Mouse (Mus musculus): ENCODE data around the gene Cpa4. TPM values are rescaled to one million over a fixed set of nuclear protein-coding genes. Genes with fewer than 3 reads are reported as not detected.

Cpa4 gene
- polyA plus RNA-seq, 1 experiment = 0.10 TPM

GRCm38 (mm10) chr6:30542277-30542676 lies 25.9 kb upstream of the Cpa4 start:
- H3K4me1 ChIP-seq (ENCODE audit: control insufficient read depth, insufficient read depth, low read length) = peaks cover 8% of the 10 kb centered on the region; the same call in 1 of the 2 replicates
- TF ChIP-seq CTCF (IDR thresholded peaks at IDR 0.05; ENCODE audit: extremely low read depth, insufficient read depth, low read length) (no peak), POLR2A (IDR thresholded peaks at IDR 0.05; ENCODE audit: extremely low read depth, insufficient read depth, low read length) (no peak)
- no peak overlapping the region for H3K4me3 ChIP-seq (ENCODE audit: insufficient read depth, low read length)
- H3K27ac ChIP-seq (ENCODE audit: insufficient read depth, low read length) = no peak overlapping the region

GRCm38 (mm10) chr6:30543077-30543476 lies 25.1 kb upstream of the Cpa4 start:
- no peak for TF ChIP-seq POLR2A (IDR thresholded peaks at IDR 0.05; ENCODE audit: extremely low read depth, insufficient read depth, low read length)
- Histone ChIP-seq H3K4me1 (ENCODE audit: control insufficient read depth, insufficient read depth, low read length) (peaks cover 9% of the 10 kb centered on the region; the same call in 1 of the 2 replicates), H3K4me3 (ENCODE audit: insufficient read depth, low read length) (no peak overlapping the region), H3K27ac (ENCODE audit: insufficient read depth, low read length) (no peak overlapping the region)

DNA sequence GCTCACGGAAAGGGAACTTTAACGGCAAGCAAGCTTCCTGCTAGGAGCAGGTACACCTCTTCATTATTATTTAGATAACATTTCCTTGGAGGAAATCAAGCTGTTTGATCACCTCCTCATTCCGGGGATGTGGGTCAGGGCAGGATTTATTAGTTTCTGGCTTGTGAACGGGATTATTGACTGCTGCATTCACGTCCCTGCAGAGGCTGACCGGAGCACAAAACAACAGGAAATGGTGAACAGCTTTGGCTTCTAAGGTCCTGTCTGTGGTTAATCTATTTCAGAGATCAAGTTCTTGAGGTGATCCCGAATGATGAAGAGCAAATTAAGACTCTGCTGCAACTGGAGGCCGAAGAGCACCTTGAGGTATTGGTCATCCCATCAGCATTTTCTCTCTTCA lies 24.3 kb upstream of the Cpa4 start:
- TF ChIP-seq CTCF (IDR thresholded peaks at IDR 0.05; ENCODE audit: extremely low read depth, insufficient read depth, low read length) (no peak), POLR2A (IDR thresholded peaks at IDR 0.05; ENCODE audit: extremely low read depth, insufficient read depth, low read length) (no peak)
- H3K4me1 ChIP-seq (ENCODE audit: control insufficient read depth, insufficient read depth, low read length) = peaks cover 9% of the 10 kb centered on the region; the same call in 1 of the 2 replicates

DNA sequence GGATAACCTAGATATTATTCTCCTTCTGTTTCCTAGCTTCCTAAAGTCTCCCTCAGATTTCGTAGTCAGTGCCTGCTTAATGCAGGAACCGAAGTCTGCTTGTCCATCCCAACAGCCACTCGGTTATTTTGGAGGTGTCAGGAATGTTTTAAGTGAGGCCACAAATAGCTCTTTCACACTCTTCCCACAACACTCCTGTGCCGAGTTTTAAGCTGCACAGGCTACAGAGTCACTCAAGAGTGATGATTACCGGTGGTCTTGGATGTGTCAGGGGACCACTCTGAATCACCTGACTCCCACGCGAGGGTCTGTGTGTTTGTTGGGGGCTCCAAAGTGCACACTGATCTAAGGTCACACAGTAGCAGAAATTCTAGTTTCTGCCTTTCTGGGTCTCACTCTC lies 22.5 kb upstream of the Cpa4 start:
- TF ChIP-seq POLR2A (IDR thresholded peaks at IDR 0.05; ENCODE audit: extremely low read depth, insufficient read depth, low read length) (no peak), CTCF (IDR thresholded peaks at IDR 0.05; ENCODE audit: extremely low read depth, insufficient read depth, low read length) (no peak)
- Histone ChIP-seq H3K27ac (ENCODE audit: insufficient read depth, low read length) (peak overlapping the region; percentile 8), H3K4me1 (ENCODE audit: control insufficient read depth, insufficient read depth, low read length) (peaks cover 9% of the 10 kb centered on the region; the same call in 1 of the 2 replicates), H3K4me3 (ENCODE audit: insufficient read depth, low read length) (no peak overlapping the region)

More for the DNA sequence above, 24.3 kb upstream of the Cpa4 start:
- no peak overlapping the region for H3K27ac ChIP-seq (ENCODE audit: insufficient read depth, low read length)
- no peak overlapping the region for H3K4me3 ChIP-seq (ENCODE audit: insufficient read depth, low read length)

DNA sequence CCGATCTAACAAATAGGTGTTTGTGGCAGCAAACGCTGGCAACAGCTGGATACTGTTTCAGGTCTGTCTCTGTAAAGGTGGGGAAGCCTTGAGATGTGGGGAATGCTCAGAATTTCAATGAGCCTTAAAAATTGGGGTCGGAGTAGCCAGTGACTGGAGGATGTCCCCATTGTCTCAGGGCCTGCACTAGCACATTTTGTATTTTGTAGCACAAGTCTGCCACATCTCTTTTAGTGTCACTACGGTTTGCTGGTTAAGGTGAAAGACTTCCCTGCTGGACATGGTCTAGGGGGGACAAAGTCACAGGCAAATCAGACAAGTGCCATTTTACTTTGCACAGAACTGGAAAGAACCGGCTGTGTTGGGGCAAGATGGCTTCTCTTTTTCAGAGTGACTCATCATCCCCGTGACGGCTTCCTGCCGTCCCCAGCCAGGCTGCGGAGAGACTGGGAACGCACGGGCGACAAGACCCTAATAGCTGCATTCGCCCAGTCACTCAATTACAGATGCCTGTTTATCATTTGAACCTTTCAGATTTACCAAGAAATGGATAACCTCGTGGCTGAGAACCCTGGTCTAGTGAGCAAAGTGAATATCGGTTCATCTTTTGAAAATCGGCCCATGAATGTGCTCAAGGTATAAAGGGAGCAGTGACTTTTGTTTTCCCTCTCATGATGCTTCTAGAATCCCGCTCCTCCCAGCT lies 21.4 kb upstream of the Cpa4 start:
- H3K4me3 ChIP-seq (ENCODE audit: insufficient read depth, low read length) = no peak overlapping the region

GRCm38 (mm10) chr6:30547274-30547645 lies 20.9 kb upstream of the Cpa4 start:
- Histone ChIP-seq H3K4me1 (ENCODE audit: control insufficient read depth, insufficient read depth, low read length) (peaks cover 14% of the 10 kb centered on the region; the same call in 1 of the 2 replicates), H3K27ac (ENCODE audit: insufficient read depth, low read length) (peak overlapping the region; percentile 89), H3K4me3 (ENCODE audit: insufficient read depth, low read length) (no peak overlapping the region)
- no peak for TF ChIP-seq POLR2A (IDR thresholded peaks at IDR 0.05; ENCODE audit: extremely low read depth, insufficient read depth, low read length)
- no peak for TF ChIP-seq CTCF (IDR thresholded peaks at IDR 0.05; ENCODE audit: extremely low read depth, insufficient read depth, low read length)

More for the DNA sequence above, 21.4 kb upstream of the Cpa4 start:
- peaks cover 12% of the 10 kb centered on the region; the same call in 1 of the 2 replicates for H3K4me1 ChIP-seq (ENCODE audit: control insufficient read depth, insufficient read depth, low read length)
- TF ChIP-seq POLR2A (IDR thresholded peaks at IDR 0.05; ENCODE audit: extremely low read depth, insufficient read depth, low read length) (no peak), CTCF (IDR thresholded peaks at IDR 0.05; ENCODE audit: extremely low read depth, insufficient read depth, low read length) (no peak)
- H3K27ac ChIP-seq (ENCODE audit: insufficient read depth, low read length) = peak overlapping the region; percentile 89

DNA sequence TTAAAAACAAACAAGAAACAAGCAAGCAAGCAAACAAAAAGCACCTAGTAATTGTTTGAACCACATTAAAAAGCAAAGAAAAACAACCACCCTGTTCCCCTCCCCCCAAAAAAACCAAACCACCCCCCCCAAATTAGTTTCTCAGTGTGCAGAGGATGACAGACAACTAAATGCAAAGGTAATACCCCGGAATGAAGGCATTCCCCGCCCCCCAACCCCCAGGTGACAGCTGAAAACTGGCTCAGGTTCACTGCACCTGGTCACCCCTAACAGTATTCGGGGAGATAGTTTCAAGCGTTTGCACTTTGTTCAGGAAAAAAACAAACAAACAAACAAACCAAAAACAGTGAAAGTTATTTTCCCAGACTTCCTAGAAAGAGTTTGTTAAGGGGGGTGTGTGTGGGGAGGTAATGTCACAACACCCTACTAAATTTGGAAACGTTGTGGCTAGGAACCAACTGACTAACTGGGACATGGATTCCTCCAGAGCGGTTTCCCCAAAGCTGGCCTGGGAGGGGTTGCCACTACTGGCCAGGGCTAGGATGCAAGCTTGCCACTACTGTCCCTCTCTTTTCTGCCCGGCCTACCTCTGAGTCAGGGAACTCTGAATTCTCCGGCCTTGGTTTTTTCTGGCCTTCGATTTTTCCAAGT lies 20.4 kb upstream of the Cpa4 start:
- TF ChIP-seq POLR2A (IDR thresholded peaks at IDR 0.05; ENCODE audit: extremely low read depth, insufficient read depth, low read length) (no peak), CTCF (IDR thresholded peaks at IDR 0.05; ENCODE audit: extremely low read depth, insufficient read depth, low read length) (no peak)
- Histone ChIP-seq H3K27ac (ENCODE audit: insufficient read depth, low read length) (no peak overlapping the region), H3K4me1 (ENCODE audit: control insufficient read depth, insufficient read depth, low read length) (peaks cover 14% of the 10 kb centered on the region; the same call in 1 of the 2 replicates), H3K4me3 (ENCODE audit: insufficient read depth, low read length) (no peak overlapping the region)

DNA sequence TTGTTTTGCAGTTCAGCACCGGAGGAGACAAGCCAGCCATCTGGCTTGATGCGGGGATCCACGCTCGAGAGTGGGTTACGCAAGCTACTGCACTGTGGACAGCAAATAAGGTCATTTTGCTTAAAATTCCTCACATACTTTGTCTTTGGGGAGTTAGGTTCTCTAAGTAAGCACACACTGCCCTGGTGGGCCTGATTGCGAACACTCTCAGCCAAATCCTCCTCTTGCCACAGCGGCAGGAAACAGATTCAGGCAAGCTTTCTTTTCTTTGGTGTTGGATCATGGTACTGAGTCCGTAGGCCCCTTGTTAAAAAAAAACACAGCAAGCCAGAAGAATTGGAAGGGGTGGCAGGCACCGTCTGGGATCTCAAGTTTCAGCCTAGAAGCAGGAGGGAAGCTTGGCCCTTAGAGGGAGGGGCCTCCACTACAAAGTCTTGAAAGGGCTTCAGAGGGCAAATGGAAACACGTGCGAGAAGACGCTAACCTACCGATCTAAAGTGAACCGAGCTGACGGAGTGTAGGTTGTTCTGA lies 18.9 kb upstream of the Cpa4 start:
- TF ChIP-seq POLR2A (IDR thresholded peaks at IDR 0.05; ENCODE audit: extremely low read depth, insufficient read depth, low read length) (no peak), CTCF (IDR thresholded peaks at IDR 0.05; ENCODE audit: extremely low read depth, insufficient read depth, low read length) (no peak)
- Histone ChIP-seq H3K4me3 (ENCODE audit: insufficient read depth, low read length) (no peak overlapping the region), H3K4me1 (ENCODE audit: control insufficient read depth, insufficient read depth, low read length) (peaks cover 15% of the 10 kb centered on the region; the same call in 1 of the 2 replicates), H3K27ac (ENCODE audit: insufficient read depth, low read length) (peak overlapping the region; percentile 55)

- H3K4me1 ChIP-seq (ENCODE audit: control insufficient read depth, insufficient read depth, low read length) = peaks cover 13% of the 10 kb centered on the region; the same call in 1 of the 2 replicates
- H3K4me3 ChIP-seq (ENCODE audit: insufficient read depth, low read length) = no peak overlapping the region
- H3K27ac ChIP-seq (ENCODE audit: insufficient read depth, low read length) = peak overlapping the region; percentile 53; the same call in 1 of the 2 replicates
- TF ChIP-seq CTCF (IDR thresholded peaks at IDR 0.05; ENCODE audit: extremely low read depth, insufficient read depth, low read length) (no peak), POLR2A (IDR thresholded peaks at IDR 0.05; ENCODE audit: extremely low read depth, insufficient read depth, low read length) (no peak)
Measured at GRCm38 (mm10) chr6:30550496-30551192, 17.5 kb upstream of the Cpa4 start.
